Mouse (Mus musculus): Measurements from ENCODE around the gene Cfap97d2.

Cfap97d2 gene

DNA sequence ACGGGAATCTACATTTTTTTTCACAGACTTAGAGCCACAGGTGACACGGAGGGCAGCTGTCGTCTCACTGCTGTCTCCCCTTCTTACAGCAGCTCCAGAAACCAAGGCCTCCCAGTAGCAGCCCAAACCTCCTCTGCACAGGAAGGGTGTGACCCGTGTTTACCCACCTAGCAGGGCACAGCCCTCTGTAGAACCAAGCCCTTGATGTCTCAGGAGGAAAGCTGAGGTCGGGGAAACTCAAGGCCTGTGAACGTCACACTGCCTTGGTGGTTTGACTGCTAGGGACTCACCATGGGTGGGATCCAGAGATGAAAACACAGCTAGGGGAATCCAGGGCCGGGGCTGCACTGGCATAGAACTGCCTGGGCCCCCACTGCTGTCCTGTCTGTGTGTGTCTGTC, 19.3 kb upstream of the Cfap97d2 start:
- no peak for DNase-seq (ENCODE audit: extremely low read depth, insufficient read length, low spot score)

DNA sequence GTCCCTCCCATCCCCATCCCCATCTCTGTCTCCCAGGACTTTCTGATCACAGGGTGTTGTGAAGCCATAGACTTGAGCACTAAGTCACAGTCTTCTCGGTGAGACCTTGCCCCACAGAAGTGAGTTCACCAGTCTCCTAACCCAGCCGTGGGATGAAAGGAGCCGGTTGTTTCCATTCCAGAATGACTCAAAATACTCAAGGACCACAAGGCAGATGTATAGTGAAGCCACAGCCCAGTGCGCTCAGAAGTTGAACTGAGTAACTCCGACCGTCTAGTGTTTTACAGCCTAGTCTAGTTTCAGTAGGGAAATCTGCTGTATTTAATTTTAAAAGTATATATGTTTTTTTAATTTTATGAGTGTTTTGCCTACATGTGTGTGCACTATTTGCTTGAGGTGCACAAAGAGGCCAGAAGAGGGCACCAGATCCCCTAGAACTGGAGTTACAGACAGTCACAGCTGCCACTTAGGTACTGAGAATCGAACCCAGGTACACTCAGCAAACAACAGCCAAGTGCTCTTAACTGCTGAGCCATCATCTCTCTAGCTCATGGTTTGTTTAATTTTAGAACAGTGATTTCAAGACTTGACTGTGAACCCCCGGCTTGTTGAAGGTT, 18.5 kb upstream of the Cfap97d2 start:
- DNase-seq (ENCODE audit: extremely low read depth, insufficient read length, low spot score), result no peak

DNA sequence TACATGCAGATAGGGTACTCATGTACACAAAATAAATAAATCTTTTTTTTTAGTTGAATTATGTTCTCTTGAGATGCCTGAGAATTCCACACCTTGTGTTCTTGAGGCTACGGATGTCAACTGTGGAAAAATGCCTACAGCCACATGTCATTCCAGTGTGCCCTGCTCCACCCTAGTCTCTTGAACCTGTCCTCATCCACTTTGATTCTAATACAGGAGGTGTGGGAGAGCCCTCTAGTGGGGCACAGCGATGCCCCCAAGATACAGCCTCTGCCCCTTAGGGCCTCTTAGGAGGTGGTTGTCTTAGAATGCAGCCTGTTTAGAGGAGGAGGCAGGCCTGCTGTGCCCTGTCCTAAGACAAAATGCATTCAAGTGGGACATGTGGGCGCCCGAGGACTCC, 17.7 kb upstream of the Cfap97d2 start:
- DNase-seq (ENCODE audit: extremely low read depth, insufficient read length, low spot score), result no peak

DNA sequence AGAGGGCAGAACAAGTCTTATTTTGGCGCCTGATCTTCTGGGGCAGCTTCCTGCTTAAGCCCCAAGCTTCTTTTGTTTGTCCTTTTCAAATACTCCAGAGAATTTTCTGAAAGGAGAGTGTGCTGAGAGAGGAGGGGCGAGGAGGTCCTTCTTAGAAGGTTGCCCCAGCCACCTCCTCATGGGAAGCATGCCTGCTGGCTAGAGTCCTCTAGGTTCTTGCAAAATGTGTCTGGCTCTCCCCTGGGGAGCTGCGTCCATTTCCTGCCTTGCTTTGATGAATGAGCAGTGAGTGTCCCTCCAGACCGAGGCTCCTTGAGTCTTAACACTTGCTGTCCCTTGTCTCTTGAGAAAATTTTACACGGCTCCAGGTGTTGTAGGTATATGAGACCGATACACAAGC, 17.2 kb upstream of the Cfap97d2 start:
- DNase-seq (ENCODE audit: extremely low read depth, insufficient read length, low spot score), result no peak

DNA sequence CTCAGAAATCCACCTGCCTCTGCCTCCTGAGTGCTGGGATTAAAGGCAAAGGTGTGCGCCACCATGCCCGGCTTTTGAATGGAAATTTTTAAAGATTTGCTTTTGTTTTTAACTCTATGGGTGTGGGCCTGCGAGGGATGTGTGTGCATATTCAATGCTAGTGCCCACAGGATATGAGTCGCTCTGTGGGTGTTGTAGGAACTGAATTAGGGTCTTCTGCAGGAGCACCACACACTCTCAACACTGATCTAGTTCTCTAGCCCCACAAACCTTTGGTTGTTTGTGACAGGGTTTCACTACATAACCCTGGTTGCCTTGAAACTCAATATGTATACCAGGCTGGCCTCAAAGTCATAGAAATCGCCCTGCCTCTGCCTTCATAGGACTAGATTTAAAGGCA, 16.4 kb upstream of the Cfap97d2 start:
- no peak for DNase-seq (ENCODE audit: extremely low read depth, insufficient read length, low spot score)

DNA sequence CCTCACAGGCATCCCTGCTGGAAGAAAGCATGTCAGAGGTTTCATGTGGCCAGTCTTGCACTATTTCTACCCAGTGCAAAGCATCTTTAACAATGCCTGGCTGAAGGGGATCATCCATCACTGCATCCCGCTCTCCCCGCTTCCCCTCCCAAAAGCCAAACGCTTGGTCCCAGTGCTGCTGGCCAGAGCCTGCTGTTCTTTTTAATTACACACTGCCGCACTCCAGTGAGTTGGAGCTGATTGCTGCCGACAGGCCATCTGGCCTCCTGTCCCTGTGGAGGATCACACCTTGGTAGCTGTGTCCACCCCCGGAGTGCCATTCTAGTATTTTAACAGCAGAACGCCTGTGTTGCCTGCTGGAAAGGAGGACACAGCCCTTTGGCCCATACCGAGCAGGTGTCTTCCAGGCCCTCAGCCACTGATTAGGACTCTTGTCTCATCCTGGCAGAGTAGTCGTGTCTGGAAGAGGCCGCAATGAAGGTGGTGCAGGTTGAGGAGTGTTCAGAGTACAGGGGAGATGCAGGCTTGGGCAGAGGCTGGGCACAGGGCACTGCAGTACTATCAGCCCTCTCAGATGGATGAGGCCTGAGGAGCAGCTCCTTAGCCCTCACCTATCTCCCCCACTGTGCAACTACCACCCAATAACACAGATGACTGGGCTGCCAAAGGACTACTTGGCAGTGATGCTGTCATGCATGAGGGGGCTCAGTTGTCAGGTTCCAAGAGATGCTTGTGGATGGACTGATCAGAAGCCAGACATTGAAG, 13.2 kb upstream of the Cfap97d2 start:
- no peak for DNase-seq (ENCODE audit: extremely low read depth, insufficient read length, low spot score)

DNA sequence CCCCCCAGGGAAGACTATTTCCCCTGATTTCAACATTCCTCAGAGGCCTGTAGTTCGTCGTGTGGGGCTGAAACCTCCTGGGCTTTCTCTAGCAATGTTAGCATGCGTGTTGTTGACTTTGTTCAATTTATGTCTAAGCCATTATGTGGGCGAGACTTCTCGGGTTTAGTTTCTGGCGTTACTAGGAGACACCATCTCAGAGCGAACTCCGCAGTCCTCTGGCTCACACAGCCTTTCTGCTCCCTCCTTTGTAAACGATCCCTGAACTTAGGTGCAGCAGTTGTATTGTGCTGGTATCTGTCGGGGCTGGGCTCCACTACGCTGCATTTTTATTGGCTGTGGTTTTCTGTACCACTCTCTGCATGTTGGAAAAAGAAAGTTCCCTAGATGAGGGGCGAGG, 11.0 kb upstream of the Cfap97d2 start:
- no peak for DNase-seq (ENCODE audit: extremely low read depth, insufficient read length, low spot score)

DNA sequence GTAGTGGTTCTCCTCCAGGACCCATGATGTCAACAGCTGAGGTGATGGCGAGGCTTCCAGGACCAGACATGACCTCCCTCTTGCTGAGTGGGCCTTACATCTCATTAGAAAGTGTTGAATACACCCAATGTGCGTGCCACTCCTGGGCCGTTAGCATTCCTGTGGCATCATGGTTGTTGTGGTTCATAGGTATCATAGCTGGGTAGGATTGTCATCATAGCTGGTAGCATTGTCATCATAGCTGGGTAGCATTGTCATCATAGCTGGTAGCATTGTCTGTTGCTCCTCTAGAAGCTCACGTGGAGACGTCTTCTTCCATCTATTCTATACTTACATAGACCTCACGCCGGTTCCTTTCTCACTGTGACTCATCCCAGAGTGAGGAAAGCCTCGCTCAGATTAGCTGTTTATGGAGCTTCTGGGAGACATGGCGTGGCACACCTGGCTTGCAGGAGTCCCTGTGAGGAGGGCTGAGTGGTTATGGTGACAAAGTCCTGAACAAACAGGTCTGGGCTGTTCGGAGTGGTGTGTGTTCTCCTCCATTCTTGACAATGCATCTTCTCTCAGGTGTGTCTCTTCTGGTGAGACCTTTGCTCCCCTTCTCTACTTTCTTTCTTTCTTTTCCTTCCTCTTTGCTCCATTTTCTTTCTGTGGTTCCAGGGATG, 10.4 kb upstream of the Cfap97d2 start:
- DNase-seq (ENCODE audit: extremely low read depth, insufficient read length, low spot score), result peak; percentile 50

DNA sequence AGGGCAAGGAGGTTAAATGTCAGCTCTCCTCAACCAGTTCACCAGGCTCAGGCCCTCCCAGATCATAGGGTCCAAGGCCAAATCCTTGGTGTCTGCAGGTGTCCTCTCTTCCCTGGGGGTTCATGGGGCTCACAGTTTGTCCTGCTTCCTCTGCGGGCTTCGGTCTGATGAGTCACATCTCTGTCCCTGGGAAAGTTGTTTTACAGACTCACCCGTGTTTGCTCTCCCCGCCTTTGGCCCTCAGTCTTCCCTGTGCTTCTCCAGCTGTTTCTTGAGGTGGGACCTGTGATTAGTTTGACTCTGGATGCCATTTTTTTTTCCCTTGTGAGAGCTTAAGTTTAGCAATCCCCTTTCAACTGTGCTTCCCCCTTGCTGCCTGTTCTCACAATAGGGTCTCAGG, 9.5 kb upstream of the Cfap97d2 start:
- peak; percentile 52 for DNase-seq (ENCODE audit: extremely low read depth, insufficient read length, low spot score)

DNA sequence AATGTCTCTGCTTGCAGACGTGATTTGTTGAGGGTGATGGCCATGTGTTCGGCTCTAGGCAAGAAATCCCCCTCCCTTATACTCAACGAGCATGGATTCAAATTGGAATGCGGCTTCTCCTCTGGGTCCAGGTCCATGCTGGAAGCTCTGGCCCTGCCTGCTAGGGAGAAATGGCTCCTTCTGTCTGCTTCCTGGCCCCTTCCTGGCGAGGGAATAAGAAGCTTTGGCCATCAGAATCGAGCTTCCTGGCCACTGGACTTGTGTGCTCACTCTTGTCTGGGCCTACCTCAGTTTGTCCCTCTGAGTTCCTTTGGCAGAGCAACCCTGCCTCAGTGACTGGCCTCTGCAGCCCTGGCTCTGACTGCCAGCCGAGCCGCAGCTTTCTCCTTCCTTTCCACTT, 8.5 kb upstream of the Cfap97d2 start:
- no peak for DNase-seq (ENCODE audit: extremely low read depth, insufficient read length, low spot score)

DNA sequence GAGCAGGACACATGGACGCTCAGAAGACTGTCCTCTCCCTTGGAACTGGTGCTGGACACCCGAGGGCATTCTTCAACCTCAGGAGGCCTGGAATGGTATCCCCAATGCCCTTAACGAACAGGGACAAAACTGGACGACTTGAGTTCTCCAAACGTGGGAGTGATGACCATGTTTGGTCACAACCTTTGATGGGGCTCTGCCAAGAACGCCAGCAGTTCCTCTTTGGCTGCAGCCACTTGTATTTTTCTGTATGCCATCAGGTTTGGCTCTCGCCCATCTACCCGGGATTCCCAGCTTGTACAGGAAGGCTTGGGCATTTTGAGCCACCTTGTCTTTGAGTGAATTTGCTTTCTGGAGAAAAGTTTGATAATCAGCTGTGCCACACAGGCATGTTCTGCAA, 8.0 kb upstream of the Cfap97d2 start:
- no peak for DNase-seq (ENCODE audit: extremely low read depth, insufficient read length, low spot score)

DNA sequence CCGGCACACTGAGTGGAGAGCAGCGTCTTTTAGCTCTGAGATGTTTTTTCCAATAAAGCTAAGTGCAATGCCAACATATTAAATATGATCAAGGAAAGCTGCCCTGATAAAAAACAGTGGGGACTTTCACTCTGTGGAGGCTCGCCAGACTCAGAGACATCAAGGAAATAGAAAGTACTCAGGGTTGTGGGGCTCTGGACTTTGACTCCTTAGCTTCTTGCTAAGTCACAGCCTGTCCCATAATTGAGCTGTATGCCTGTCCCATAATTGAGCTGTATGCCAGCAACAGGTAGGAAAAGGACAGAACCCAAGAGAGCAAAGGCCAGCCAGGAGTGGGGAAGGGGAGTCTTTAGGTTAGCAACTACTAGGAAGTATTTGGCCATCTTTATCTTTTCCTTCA, 7.4 kb upstream of the Cfap97d2 start:
- DNase-seq (ENCODE audit: extremely low read depth, insufficient read length, low spot score), result no peak

DNA sequence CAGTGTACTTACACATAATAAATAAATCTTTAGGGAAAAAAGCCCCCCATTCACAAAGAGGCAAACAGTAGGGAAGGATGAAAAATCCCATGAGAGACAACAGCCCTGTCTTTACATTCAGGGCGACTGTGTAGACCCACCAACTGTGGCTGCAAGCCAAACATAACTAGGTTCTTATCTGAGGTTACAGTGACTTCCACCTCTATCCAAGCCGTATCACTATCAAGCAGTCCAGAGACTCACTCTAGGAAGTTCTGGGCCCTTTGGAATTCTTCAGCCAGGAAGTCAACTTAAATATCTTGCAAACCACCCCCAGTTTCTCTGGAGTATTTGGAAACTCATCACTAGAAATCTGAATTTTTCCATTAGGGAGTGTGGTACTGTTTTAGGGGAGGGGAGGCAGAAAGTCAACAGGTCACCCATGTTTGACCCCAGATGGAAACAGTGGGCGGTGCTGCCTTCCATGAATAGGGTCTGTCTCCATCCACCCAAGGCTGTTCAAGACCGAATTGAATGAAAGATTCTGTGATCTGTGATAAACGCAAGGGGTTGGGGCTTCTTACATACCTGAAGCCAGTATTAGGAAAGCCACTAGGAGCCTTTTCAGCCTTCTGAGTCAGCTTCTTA, 6.3 kb upstream of the Cfap97d2 start:
- DNase-seq (ENCODE audit: extremely low read depth, insufficient read length, low spot score), result no peak

DNA sequence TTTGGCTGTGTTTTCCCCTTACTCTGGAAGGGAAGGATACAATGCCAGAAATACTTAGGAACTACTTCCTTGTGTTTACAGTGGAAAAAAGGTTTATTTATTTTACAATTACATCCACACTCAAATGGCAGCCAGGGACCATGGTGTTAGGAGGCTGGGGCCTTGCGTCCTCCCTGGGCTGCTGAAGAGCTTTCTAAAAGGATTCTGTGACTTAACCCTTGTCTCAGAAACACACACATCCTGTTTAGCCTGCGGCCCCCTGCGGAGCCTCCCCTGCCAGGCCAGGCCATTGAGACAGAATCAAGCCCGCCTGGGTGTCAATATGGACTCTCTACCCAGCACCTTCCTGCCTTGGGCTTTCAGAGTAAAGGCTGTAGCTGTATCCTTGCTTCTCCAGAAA, 2.9 kb upstream of the Cfap97d2 start:
- DNase-seq (ENCODE audit: extremely low read depth, insufficient read length, low spot score), result no peak

DNA sequence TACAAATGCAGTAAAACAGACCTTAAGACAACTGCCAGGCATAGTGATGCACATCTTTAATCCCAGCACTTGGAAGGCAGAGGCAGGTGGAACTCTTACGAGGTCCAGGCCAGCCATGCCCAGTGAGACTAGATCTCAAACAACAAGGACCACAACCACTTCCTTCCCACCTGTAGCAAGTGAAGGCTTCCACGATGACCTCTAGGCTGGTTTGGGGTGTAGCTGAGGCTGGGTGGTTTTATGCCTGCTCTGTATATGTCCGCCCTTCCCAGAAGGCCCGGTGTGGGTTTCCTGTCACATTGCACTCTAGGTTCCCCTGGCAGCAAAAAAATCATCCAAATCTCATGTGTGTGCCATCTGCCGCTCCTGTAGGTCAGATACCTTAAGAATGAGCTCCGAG, 1.9 kb upstream of the Cfap97d2 start:
- DNase-seq (ENCODE audit: extremely low read depth, insufficient read length, low spot score), result no peak

DNA sequence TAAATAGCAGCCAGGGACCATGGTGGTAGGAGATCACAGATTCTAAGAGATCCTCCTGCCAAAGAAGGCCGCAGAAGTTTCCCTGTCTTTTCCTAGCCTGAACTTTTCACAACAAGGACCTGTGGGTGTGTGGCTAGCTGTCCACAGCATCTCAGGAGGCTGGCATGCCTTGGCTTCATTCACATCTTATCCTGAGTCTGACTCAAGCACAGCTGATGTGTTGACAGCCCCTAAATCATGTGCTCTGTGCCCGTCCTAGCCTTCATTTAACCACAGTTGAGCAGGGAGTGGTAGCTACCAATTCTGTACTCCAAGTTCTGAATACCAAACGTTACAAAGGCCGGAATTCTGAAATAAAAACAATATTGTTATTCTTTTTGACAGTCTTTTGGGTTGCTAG, 1.4 kb upstream of the Cfap97d2 start:
- DNase-seq (ENCODE audit: extremely low read depth, insufficient read length, low spot score), result no peak

DNA sequence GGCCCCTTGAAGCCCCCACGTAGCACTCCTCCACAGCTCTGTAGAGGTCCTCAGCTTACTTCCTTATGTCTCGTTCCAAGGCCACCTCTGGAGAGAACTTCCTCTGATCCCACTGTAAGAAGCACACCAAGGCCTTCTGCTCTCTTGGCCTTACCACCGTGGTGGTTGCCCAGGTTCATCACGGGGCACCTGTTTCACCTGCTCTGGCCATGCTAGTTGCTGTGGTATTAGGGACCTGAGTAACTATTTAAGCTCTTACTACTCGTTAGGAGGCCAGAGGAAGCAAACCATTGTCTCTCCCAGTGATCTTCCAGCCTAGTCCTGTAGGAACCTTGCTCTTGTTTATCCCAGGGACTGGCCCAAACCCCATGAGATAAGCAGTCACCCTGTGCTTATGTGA, 1.2 kb downstream of the Cfap97d2 start:
- no peak for DNase-seq (ENCODE audit: extremely low read depth, insufficient read length, low spot score)

DNA sequence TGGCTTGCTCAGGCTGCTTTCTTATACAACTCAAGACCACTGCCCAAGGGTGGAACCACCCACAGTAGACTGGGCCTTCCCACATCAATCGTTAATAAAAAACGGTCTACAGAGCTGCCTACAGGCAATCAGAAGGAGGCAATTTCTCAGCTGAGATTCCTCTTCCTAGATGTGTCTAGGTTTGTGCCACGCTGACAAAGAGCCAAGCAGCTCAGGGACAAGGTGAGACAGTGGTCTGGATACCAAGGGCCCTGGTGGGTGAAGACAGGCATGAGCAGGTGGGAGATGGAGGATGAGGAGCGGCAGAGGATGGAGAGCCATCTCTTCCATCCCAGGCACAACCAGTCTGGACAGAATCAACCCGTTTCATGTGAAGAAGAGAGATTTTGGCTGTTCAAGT, 2.8 kb downstream of the Cfap97d2 start:
- DNase-seq (ENCODE audit: extremely low read depth, insufficient read length, low spot score), result no peak

DNA sequence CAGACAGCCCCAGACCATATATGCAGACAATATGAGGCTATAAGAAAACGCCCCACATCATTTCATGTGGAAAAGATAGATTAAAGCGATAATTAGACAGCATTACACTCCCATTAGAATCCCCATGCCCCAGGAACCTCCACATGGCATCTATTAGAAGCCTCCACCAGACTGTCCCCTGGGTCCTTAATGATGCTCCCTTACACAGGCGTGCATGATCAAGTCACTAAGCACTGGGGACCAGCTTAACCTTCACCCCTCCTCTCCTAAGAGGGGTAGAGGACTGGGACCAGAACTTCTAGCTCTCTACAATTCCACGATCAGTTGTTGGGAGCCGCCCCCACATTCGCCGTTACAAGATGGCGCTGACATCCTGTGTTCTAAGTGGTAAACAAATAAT, 13.3 kb downstream of the Cfap97d2 start:
- no peak for DNase-seq (ENCODE audit: extremely low read depth, insufficient read length, low spot score)

DNA sequence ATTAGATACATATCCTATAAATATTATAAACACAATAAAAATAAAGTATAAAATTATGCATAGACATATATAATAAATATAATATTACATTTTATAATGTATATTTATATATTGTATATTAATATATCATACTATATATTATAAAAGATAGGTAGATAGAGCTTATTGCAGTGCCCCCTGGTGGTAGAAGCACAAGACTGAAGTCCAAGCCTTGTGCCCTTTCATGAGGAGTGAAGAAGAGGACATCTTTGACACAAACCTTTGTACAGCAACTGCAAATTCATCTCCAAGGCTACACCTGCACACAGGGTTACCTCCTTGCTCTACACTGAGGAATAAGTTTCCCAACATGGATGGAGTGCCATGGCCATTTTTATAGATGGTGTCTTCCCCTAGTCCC, 20.0 kb downstream of the Cfap97d2 start:
- no peak for DNase-seq (ENCODE audit: extremely low read depth, insufficient read length, low spot score)

DNA sequence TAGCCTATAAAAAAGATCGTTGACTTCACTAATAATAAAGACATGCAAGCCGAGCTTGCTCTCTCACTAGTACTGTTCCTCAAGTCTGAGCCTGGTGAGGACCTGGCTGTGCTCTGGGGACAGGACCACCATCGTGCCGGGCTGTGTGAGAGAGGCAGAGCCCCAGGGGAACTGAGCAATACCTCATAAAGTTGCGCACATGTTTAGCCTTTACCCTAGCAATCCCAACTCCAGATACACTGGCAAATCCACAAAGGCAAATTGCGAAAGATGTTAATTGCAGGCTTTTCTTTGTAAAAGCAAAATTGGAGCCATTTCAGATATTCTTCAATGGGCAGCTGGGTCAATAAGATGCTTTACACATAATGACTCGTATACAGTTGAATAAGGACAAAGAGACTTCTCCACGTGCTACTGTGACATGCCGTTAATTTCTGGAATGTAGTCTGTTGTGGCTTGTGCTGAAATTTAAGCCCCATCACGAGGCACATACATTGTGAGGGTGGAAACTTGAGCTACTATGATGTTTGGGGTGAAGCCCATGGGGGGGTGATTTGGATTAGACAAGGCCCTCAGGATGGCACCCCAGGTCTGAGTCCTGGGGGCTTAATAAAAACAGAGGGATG, 21.9 kb downstream of the Cfap97d2 start:
- DNase-seq (ENCODE audit: extremely low read depth, insufficient read length, low spot score), result no peak

Data from 3134 (cell line).